Mouse (Mus musculus): Measurements from ENCODE around the gene Filip1l.
A peak's percentile ranks its signal among the peaks of the same experiment; 100 is the strongest.

Filip1l gene

DNA sequence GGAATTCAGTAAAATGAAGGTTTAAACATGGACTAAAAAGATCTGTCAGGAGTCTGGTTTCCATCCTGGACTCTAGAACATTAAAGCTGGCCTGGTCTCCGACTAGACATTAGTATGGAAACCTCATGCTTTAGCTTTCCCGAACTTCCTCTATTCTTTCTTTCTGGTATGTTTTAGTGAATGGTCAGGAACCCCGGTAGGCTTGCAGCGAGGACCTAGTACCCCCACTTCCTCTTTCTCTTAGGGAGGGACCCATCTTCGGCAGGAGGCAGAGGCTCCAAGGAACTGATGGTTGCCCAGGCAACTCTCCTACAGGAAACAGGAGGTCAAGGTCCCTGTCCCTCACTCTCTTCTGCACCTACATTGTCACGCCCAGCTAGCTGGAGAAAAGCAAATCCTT, 43.4 kb downstream of the Filip1l start:
- DNase-seq (ENCODE audit: extremely low read depth, low read depth) = peak; percentile 74

GRCm38 (mm10) chr16:57397845-57398244, 45.0 kb downstream of the Filip1l start:
- no peak for DNase-seq (ENCODE audit: extremely low read depth, low read depth)

DNA sequence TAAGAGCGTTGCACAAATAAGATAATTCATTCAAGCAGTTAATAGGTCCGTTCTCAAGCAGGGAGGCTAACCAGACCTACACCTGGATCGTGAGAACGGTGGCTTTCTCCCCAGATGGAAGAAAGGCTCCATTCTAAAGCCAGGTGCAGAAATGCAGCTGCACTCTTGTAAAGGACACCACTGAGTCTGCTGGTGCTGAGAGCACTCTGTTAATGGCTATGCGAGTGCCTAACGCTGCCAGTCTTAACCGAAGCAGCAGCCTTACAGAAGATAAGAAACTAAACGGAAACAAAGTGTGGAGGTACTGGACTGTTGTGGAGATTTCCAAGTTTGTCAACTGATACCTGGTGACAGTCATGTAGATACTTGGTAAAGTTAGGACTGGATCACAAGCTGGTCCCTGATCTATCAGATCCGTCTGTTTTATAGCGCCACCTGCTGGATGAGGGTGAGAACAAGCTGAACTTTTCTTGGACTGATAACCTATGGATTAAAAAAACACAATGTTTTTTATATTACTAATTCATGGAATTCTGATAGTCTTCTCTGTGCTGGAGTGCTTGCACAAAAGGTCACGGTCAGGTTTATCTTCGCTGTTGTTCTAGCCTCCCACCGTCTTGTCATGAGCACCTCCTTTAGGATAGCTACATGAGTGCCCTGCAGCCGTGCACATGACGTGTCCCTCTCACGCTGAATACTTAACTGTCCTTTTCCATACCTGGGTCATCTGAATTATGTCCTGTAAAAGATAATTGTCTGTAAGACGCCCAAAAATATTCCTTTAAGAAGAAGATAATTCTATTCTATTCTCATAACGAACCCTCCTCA, 45.7 kb downstream of the Filip1l start:
- peak; percentile 19 for DNase-seq (ENCODE audit: extremely low read depth, low read depth)

- no peak for DNase-seq (ENCODE audit: extremely low read depth, low read depth)
These were observed 46.7 kb downstream of the Filip1l start for GRCm38 (mm10) chr16:57399566-57399965.

GRCm38 (mm10) chr16:57401702-57402101, 48.8 kb downstream of the Filip1l start:
- DNase-seq (ENCODE audit: extremely low read depth, low read depth) = no peak

DNA sequence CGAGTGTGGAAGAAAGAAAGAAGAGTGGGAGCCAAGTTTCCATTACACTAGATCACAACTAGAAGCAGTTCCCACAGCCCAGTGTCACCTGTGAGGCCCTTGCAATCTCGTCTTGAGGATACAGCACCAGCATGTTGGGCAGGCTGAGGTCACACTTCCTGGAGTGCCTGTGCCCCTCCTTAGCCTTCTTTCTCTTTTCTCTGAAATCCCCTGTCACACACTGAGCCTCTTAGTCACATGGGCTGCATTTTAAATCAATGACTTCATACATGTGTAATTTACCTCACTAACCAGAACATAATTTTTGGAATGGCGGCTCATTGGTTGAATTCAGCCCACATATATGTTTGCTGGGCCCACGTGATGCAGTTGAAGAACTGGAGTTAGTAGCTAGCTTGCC, 50.0 kb downstream of the Filip1l start:
- no peak for DNase-seq (ENCODE audit: extremely low read depth, low read depth)

GRCm38 (mm10) chr16:57403825-57404224, 50.9 kb downstream of the Filip1l start:
- no peak for DNase-seq (ENCODE audit: extremely low read depth, low read depth)

- no peak for DNase-seq (ENCODE audit: extremely low read depth, low read depth)
These were observed 59.9 kb downstream of the Filip1l start for GRCm38 (mm10) chr16:57412766-57413165.

GRCm38 (mm10) chr16:57416049-57416448, 63.2 kb downstream of the Filip1l start:
- DNase-seq (ENCODE audit: extremely low read depth, low read depth) = no peak

GRCm38 (mm10) chr16:57417017-57417416, 64.1 kb downstream of the Filip1l start:
- no peak for DNase-seq (ENCODE audit: extremely low read depth, low read depth)

DNA sequence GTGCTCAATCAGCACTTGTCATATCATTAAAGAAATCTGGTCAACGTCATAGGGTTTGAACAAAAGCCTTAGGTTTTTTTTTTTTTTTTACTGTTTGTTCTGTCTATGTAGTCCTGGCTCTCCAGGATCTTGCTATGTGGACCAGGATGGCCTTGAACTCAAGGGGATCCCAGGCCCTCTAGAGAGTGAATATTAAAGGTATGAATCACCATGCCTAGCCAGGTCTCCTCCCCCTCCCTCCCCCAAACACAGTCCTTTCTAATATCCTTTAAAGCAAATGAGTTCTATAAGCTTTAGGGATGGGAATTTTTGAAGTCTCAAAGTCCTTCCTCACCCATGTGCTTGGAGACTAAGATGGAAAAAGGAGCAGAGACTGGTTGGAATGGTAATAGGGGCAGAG, 65.1 kb downstream of the Filip1l start:
- DNase-seq (ENCODE audit: extremely low read depth, low read depth) = no peak

DNA sequence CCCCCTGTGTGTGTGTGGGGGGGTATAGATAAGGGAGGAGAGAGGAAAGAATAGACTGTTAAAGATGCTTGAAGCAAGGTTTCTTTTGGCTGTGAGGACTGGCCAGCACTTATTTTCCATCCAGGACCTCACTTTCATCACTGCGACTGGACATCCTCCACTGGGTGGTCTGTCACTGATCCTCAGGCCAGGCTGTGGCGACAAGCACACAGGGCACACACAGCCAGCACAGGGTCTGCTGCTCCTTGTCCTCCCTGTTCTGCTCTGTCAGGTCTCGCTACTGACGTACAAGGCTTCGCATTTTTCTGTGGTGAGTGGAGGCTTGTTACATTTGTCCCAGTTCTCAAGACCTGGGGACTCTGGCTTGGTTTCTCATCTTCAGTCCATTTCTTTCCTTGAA, 66.4 kb downstream of the Filip1l start:
- DNase-seq (ENCODE audit: extremely low read depth, low read depth) = no peak

GRCm38 (mm10) chr16:57419881-57420280, 67.0 kb downstream of the Filip1l start:
- no peak for DNase-seq (ENCODE audit: extremely low read depth, low read depth)

- DNase-seq (ENCODE audit: extremely low read depth, low read depth) = no peak
These were observed 68.1 kb downstream of the Filip1l start for GRCm38 (mm10) chr16:57420773-57421556.

- no peak for DNase-seq (ENCODE audit: extremely low read depth, low read depth)
These were observed 69.0 kb downstream of the Filip1l start for GRCm38 (mm10) chr16:57421680-57422417.

DNA sequence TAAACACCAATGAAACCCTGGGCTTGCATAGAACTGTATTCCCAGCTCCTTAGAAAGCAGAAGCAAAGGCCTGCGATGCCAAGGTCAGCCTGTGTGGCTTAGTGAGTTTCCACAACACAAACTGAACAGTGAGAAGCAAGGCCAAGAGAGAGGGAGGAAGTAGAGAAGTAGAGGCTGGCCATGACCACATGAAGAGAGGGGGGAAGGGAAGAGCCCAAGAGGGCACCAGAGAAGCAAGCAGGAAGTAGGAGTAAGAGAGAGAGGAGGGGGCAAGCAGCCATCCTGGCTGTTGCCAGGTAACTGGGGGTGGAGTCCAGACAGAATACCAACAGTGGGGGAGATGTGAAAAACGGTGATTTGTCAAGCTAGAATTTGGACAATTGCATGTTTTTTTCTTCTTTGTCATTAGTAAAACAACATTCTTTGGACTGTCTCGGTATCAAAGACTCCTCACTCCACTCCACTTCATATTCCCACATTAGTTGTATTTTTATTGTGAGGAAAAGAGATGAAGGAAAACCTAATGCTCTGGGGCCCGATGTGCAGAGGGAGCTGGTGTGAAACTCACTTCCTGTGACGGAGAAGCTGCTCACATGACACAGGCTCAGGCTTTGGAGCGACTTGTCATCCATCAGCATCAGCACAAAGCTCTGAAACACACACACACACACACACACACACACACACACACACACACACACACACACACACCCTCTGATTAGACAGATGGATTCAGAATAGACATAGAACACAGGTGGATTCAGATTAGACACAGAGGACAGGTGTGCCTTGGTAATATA, 70.3 kb downstream of the Filip1l start:
- no peak for DNase-seq (ENCODE audit: extremely low read depth, low read depth)

- DNase-seq (ENCODE audit: extremely low read depth, low read depth) = no peak
These were observed 73.8 kb downstream of the Filip1l start for GRCm38 (mm10) chr16:57426680-57427079.

- no peak for DNase-seq (ENCODE audit: extremely low read depth, low read depth)
These were observed 74.8 kb downstream of the Filip1l start for GRCm38 (mm10) chr16:57427516-57428285.

GRCm38 (mm10) chr16:57428977-57429376, 76.1 kb downstream of the Filip1l start:
- DNase-seq (ENCODE audit: extremely low read depth, low read depth) = no peak

GRCm38 (mm10) chr16:57431294-57431693, 78.4 kb downstream of the Filip1l start:
- no peak for DNase-seq (ENCODE audit: extremely low read depth, low read depth)

Measured in MEL-GATA-1-ER (cell line).